Mouse (Mus musculus): ENCODE data around the gene Eps8l2. TPM values are rescaled to one million over a fixed set of nuclear protein-coding genes. Genes with fewer than 3 reads are reported as not detected.

The Eps8l2 gene
- polyA plus RNA-seq, 1 experiment from 2014 or later, result 0.67 TPM

DNA sequence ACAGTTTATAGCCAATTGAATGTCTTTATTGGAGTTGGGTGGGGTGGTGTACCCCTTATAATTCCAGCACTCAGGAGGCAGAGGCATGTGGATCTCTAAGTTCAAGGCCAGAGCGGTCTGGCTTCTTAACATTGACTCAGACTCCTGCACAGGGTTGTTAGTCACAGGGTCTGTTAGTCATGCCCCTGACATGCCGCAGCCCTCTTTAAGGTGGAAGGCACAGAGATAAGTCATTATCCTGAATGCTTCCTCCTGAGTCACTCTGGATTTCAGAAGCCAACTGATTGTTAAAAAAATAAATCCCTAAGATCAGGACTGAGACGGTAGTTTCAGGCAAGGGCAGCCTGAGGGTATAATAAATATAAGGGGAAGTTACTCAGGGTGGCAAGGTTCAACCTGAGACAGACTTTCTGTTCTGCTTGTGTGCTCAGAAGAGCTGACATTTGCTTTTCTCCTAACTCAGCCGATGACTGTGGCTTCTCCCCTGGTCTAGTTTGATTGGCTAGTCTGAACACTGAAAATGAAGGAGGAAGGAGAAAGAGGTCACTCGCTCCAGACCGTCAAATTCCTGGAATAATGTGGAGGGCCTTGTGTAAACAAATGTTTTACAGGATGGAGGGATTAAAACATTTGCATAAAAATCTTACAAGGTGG is 33.4 kb downstream of the Eps8l2 start:
- no peaks in the 10 kb centered on the region for H3K4me1 ChIP-seq (replicated peaks; ENCODE audit: control insufficient read depth, insufficient read depth, low read length)
- H3K27ac ChIP-seq (ENCODE audit: low read length), result no peak overlapping the region
- no peaks in the 10 kb centered on the region for H3K27me3 ChIP-seq (replicated peaks; ENCODE audit: control insufficient read depth, insufficient read depth, low read length)
- H3K9me3 ChIP-seq (ENCODE audit: control insufficient read depth, low read length), result no peaks in the 10 kb centered on the region
- ATAC-seq, result no peak
- no peaks in the 10 kb centered on the region for H3K36me3 ChIP-seq (ENCODE audit: control insufficient read depth, insufficient read depth)
- H3K9ac ChIP-seq (replicated peaks; ENCODE audit: low read depth, low read length), result no peak overlapping the region
- H3K4me3 ChIP-seq (replicated peaks; ENCODE audit: low read length), result no peak overlapping the region
- H3K4me2 ChIP-seq (ENCODE audit: low read length), result no peak overlapping the region
- WGBS, result 85% methylated on average over 6 of the region's 6 CpGs

DNA sequence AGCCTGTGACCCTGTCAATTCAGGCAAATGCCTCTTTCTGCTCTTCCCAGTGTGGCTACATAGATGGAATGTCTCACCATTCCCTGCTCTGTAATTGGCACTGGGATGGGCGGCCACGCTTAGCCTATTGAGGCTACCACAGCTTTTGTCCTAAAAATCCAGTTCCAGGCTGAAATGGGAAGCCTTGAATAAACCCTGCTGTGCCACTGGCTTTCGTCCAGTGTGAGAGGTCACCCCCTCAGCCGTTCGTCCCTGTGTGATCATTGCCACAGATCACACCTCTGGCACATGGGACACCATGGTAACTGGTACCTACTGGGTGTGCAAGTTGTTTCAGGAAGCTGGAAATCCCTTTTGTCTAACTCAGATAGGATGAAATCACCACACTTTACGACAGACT is 34.9 kb downstream of the Eps8l2 start:
- Histone ChIP-seq H3K9ac (replicated peaks; ENCODE audit: low read depth, low read length) (no peak overlapping the region), H3K4me2 (ENCODE audit: low read length) (no peak overlapping the region), H3K9me3 (ENCODE audit: control insufficient read depth, low read length) (no peaks in the 10 kb centered on the region), H3K27ac (ENCODE audit: low read length) (no peak overlapping the region), H3K4me3 (replicated peaks; ENCODE audit: low read length) (no peak overlapping the region), H3K27me3 (replicated peaks; ENCODE audit: control insufficient read depth, insufficient read depth, low read length) (no peaks in the 10 kb centered on the region), H3K4me1 (replicated peaks; ENCODE audit: control insufficient read depth, insufficient read depth, low read length) (no peaks in the 10 kb centered on the region), H3K36me3 (ENCODE audit: control insufficient read depth, insufficient read depth) (no peaks in the 10 kb centered on the region)
- 10% methylated on average over 6 of the region's 6 CpGs for WGBS
- no peak for ATAC-seq

DNA sequence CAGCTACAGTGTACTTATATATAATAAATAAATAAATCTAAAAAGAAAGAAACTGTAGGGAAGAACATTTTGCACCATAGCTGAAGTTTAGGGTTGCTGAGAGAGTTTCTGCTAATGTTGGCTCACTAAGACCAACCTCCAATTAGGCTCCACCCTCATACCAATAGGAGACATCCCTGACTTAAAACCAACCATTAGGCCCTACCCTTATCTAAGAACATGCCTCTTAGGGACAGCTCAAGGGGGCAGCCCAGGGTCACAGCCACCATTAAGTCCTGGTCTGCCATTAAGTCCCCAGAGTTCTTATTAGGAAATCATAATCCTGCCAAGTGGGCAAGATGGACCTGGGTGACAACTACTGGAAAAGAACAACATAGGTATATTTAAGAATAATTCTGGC is 35.7 kb downstream of the Eps8l2 start:
- Histone ChIP-seq H3K4me2 (ENCODE audit: low read length) (no peak overlapping the region), H3K4me1 (replicated peaks; ENCODE audit: control insufficient read depth, insufficient read depth, low read length) (no peaks in the 10 kb centered on the region), H3K9me3 (ENCODE audit: control insufficient read depth, low read length) (no peaks in the 10 kb centered on the region), H3K27ac (ENCODE audit: low read length) (no peak overlapping the region), H3K4me3 (replicated peaks; ENCODE audit: low read length) (no peak overlapping the region), H3K9ac (replicated peaks; ENCODE audit: low read depth, low read length) (no peak overlapping the region), H3K36me3 (ENCODE audit: control insufficient read depth, insufficient read depth) (no peaks in the 10 kb centered on the region), H3K27me3 (replicated peaks; ENCODE audit: control insufficient read depth, insufficient read depth, low read length) (no peaks in the 10 kb centered on the region)
- no peak for ATAC-seq

DNA sequence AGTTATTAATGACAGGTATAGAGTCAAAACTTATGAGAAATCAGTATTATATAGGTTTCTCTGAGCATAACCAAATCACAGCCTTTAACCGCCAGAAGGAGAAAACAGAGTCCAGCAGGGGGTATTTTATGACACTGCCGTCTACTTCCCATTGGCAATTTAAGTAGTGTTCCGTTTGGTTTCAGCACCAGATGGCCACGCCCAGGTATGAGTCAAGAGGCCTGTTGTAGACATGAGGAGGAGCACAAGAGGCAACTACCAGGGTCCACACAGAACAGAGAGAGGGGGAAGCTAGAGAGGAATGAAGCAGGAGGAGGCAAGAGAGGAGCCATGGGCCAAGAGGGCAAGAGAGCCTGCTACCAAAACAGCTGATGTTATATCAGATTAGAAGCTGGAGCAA is 40.9 kb downstream of the Eps8l2 start:
- Histone ChIP-seq H3K9me3 (ENCODE audit: control insufficient read depth, low read length) (no peaks in the 10 kb centered on the region), H3K9ac (replicated peaks; ENCODE audit: low read depth, low read length) (no peak overlapping the region), H3K4me1 (replicated peaks; ENCODE audit: control insufficient read depth, insufficient read depth, low read length) (no peaks in the 10 kb centered on the region), H3K36me3 (ENCODE audit: control insufficient read depth, insufficient read depth) (no peaks in the 10 kb centered on the region), H3K27me3 (replicated peaks; ENCODE audit: control insufficient read depth, insufficient read depth, low read length) (no peaks in the 10 kb centered on the region), H3K4me3 (replicated peaks; ENCODE audit: low read length) (no peak overlapping the region), H3K27ac (ENCODE audit: low read length) (no peak overlapping the region), H3K4me2 (ENCODE audit: low read length) (no peak overlapping the region)
- no peak for ATAC-seq
- WGBS, result 69% methylated on average over 4 of the region's 4 CpGs

DNA sequence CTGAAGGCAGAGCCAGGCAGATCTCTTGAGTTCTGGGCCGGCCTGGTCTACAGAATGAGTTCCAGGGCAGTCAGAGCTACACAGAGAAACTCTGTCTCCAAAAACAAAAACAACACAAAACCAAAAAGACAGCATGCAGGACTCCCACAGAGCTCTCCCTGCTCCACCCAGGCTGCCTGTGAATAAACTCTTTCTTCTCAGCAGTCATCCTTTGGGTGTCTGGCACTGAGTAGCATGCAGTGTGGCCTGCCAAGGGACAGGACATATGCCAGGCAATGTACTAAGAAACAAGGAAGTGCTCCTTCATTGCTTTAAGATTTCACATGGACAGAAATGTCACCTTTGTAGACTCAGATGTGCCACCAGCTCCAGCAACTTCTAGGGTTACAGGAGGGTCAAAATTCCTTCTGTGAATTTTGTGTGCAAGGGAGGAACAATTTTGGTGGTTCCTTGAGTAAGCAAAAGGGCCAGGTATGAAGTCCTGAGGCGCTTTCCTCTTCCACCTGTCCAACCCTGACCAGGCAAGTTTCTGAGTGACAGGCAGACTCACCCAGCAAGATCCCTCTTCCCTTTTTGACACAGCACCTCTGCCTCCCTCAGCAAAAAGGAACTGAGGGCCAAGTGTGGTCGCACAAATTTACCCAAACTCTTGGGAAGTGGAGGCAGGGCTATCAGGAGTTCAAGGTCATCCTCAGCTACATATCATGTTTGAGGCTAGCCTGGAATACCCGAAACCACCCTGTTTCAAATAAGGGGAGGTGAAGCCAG is 42.6 kb downstream of the Eps8l2 start:
- Histone ChIP-seq H3K9me3 (ENCODE audit: control insufficient read depth, low read length) (no peaks in the 10 kb centered on the region), H3K27me3 (replicated peaks; ENCODE audit: control insufficient read depth, insufficient read depth, low read length) (no peaks in the 10 kb centered on the region), H3K4me2 (ENCODE audit: low read length) (no peak overlapping the region), H3K4me3 (replicated peaks; ENCODE audit: low read length) (no peak overlapping the region), H3K4me1 (replicated peaks; ENCODE audit: control insufficient read depth, insufficient read depth, low read length) (no peaks in the 10 kb centered on the region), H3K36me3 (ENCODE audit: control insufficient read depth, insufficient read depth) (no peaks in the 10 kb centered on the region), H3K9ac (replicated peaks; ENCODE audit: low read depth, low read length) (no peak overlapping the region), H3K27ac (ENCODE audit: low read length) (no peak overlapping the region)
- ATAC-seq, result no peak
- WGBS, result 75% methylated on average over 4 of the region's 4 CpGs

DNA sequence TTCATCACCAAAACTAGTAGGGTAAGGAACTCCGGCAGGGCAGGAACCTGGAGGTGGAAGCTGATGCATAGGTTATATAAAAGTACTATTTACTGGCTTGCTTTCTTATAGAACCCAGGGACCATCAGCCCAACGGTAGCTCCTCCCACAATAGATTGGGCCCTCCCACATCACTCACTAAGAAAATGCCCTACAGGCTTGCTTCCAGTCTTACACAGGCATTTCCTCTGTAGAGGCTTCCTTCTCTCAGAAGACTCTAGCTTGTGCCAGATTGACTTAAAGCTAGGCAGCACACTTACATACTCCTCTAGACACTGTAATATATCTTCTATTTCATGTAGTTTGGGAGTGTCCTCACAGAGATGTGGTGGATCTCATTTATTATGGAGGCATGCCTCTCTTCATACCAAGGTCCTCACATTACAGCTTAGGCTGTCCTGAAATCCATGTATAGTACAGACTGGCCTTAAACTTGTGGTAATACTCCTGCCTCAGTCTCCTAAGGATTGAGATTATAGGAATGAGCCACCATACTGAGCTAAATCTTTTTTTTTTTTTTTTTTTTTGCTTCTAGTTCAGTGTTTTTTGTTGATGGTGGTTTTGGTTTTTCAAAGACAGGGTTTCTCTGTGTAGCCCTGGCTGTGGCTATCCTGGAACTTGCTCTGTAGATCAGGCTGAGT is 49.3 kb downstream of the Eps8l2 start:
- Histone ChIP-seq H3K27ac (ENCODE audit: low read length) (no peak overlapping the region), H3K4me1 (replicated peaks; ENCODE audit: control insufficient read depth, insufficient read depth, low read length) (peaks cover 10% of the 10 kb centered on the region), H3K9ac (replicated peaks; ENCODE audit: low read depth, low read length) (no peak overlapping the region), H3K9me3 (ENCODE audit: control insufficient read depth, low read length) (no peaks in the 10 kb centered on the region), H3K4me3 (replicated peaks; ENCODE audit: low read length) (no peak overlapping the region), H3K4me2 (ENCODE audit: low read length) (no peak overlapping the region), H3K36me3 (ENCODE audit: control insufficient read depth, insufficient read depth) (no peaks in the 10 kb centered on the region), H3K27me3 (replicated peaks; ENCODE audit: control insufficient read depth, insufficient read depth, low read length) (no peaks in the 10 kb centered on the region)
- no peak for ATAC-seq
- WGBS, result 52% methylated on average over 2 of the region's 2 CpGs

DNA sequence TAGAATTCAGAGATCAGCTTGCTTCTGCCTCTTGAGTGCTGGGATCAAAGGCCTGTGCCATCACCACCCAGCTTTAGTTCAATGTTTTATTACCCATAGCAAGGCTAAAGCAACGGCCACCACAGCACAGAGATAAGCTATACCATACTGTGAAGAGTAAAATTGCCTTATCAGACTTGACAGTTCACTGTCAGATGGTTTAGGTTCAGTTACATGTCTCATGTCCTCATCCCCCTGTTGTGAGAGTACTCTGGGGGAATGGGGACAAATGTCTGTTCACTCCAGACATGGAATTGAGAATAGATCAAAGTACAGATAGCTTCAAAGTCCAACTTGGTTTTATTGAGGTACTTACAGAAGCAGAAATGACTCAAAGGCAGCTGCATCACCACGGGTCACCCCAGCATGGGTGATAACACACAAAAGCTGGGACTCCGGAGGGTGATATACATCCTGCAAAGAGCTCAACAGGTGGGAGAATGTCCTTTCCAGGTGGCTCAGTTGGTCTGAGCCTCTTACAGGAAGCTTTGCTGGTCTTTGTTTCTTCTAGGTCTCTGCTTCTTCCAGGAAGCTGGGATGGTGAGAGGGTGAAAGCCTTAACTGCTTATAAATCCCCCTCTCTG is 49.9 kb downstream of the Eps8l2 start:
- Histone ChIP-seq H3K4me3 (replicated peaks; ENCODE audit: low read length) (no peak overlapping the region), H3K36me3 (ENCODE audit: control insufficient read depth, insufficient read depth) (no peaks in the 10 kb centered on the region), H3K27me3 (replicated peaks; ENCODE audit: control insufficient read depth, insufficient read depth, low read length) (no peaks in the 10 kb centered on the region), H3K9me3 (ENCODE audit: control insufficient read depth, low read length) (no peaks in the 10 kb centered on the region), H3K4me2 (ENCODE audit: low read length) (no peak overlapping the region), H3K27ac (ENCODE audit: low read length) (no peak overlapping the region), H3K9ac (replicated peaks; ENCODE audit: low read depth, low read length) (no peak overlapping the region), H3K4me1 (replicated peaks; ENCODE audit: control insufficient read depth, insufficient read depth, low read length) (peaks cover 13% of the 10 kb centered on the region)
- 66% methylated on average over 3 of the region's 3 CpGs for WGBS
- no peak for ATAC-seq

DNA sequence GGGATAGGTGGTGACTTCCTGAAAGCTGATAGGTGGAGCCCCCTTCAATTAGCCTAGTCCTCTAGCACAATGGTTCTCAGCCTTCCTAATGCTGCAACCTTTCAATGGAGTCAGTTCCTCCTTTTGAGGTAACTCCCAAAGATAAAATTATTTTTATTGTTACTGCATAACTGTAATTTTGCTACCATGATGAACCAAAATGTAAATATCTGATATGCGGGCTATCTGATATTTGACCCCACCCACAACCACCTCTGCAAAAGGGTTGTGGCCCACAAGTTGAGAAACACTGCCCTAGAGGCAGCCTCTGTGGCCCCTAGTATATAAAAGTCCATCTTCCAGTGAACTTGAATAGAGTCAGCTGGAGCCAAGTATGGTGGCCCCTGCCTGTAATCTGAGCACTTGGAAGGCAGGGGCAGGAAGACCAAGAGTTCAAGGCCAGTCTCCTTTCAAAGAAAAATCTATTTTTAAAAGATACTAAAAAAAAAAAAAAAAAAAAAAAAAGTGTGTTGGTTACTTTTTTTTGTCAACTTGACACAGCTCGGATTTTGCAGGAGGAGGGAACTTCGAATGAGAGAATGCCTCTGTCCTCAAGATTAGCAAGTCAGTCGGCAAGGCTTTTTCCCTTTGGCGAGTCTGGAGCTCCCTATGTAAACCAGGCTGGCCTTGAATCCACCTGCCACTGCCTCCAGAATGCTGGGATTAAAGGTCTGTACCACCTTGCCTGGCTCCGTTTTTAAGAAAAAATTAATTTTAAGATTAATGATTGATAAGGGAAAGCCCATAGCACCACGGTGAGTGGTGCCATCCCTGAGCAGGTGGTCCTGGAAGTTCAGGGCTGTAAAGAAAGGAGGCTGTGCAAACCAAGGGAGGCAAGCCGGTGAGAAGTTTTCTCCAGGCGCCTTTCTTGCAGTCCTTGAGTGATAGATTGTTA is 51.9 kb downstream of the Eps8l2 start:
- no peaks in the 10 kb centered on the region for H3K27me3 ChIP-seq (replicated peaks; ENCODE audit: control insufficient read depth, insufficient read depth, low read length)
- H3K9me3 ChIP-seq (ENCODE audit: control insufficient read depth, low read length), result no peaks in the 10 kb centered on the region
- no peak for ATAC-seq
- peaks cover 13% of the 10 kb centered on the region for H3K4me1 ChIP-seq (replicated peaks; ENCODE audit: control insufficient read depth, insufficient read depth, low read length)
- 63% methylated on average over 9 of the region's 9 CpGs for WGBS
- H3K27ac ChIP-seq (ENCODE audit: low read length), result no peak overlapping the region
- H3K36me3 ChIP-seq (ENCODE audit: control insufficient read depth, insufficient read depth), result no peaks in the 10 kb centered on the region
- no peak overlapping the region for H3K4me2 ChIP-seq (ENCODE audit: low read length)
- no peak overlapping the region for H3K4me3 ChIP-seq (replicated peaks; ENCODE audit: low read length)
- H3K9ac ChIP-seq (replicated peaks; ENCODE audit: low read depth, low read length), result no peak overlapping the region
